Mouse (Mus musculus): ENCODE results near the gene Pabpc4. TPM values are rescaled to one million over a fixed set of nuclear protein-coding genes. Genes with fewer than 3 reads are reported as not detected.

The Pabpc4 gene
- total and polyA plus RNA-seq, 2 experiments from 2014 or later = 23.5 to 85.4 TPM

DNA sequence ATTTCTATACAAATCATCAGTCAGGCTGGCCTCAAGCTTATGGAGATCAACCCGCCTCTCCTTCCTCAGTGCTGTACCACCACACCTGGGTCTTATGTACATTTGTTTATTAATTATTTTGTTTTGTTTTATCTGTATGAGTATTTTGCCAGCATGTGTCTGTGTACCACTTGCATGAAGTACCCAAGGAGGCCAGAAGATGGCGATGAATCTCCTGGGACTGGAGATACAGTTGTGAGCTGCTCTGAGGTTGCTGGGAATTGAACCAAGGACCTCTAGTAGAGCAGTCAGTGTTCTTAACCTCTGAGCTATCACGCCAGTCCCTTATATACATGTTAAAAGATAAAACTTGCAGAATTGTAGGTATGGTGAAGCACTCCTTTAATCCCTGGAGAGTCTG, 38.8 kb upstream of the Pabpc4 start:
- DNase-seq (ENCODE audit: low spot score) = no peak
- no peak for ATAC-seq (ENCODE audit: low FRiP score)
- TF ChIP-seq CTCF (IDR thresholded peaks at IDR 0.05) = peak; percentile 56
- no peak overlapping the region for H3K4me3 ChIP-seq (ENCODE audit: low read depth, low read length)
- no peaks in the 10 kb centered on the region for H3K36me3 ChIP-seq (ENCODE audit: insufficient read depth, low read length)
- H3K9ac ChIP-seq (replicated peaks; ENCODE audit: low read length, poor library complexity, severe bottlenecking) = no peak overlapping the region
- no peak overlapping the region for H3K4me2 ChIP-seq (ENCODE audit: low read depth, low read length, poor library complexity, severe bottlenecking)
- no peak overlapping the region for H3K27ac ChIP-seq (ENCODE audit: low read depth, low read length)
- H3K27me3 ChIP-seq (ENCODE audit: insufficient read depth, low read length) = no peaks in the 10 kb centered on the region
- H3K4me1 ChIP-seq (ENCODE audit: insufficient read depth, low read length) = no peaks in the 10 kb centered on the region
- 50% methylated on average over 3 of the region's 3 CpGs for WGBS
- no peaks in the 10 kb centered on the region for H3K9me3 ChIP-seq (ENCODE audit: low read length)

DNA sequence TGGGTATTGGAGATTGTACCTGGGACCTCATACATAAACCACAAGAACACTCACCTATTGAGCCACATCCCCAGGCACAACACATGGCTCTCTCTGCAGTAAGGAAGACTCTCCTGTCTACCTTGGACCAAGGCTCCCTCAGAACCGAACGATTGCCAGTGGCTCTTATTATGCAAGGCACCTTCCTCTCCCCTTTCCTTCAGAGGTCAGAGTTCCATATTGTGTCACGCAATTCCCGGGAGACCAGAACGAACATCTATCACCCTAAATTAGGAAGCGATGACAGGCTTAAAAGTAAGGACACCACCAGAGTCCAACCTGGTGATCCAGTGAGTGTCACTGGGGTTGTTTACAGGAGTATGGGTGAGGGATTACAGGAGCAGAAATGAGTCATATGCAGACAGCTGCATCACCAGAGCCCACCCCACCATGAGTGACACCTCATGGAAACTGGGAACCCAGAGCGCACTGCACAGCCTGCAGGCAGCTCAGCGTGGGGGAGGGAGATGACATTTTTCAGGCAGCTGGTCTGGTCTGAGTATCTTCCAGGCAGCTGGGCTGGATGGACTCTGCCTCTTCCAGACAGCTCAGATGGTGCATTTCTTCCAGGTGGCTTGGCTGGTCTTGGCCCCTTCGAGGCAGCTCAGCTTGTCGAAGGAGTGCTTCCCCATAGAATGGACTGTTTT, 36.3 kb upstream of the Pabpc4 start:
- no peak overlapping the region for H3K9ac ChIP-seq (replicated peaks; ENCODE audit: low read length, poor library complexity, severe bottlenecking)
- no peaks in the 10 kb centered on the region for H3K4me1 ChIP-seq (ENCODE audit: insufficient read depth, low read length)
- H3K36me3 ChIP-seq (ENCODE audit: insufficient read depth, low read length) = no peaks in the 10 kb centered on the region
- H3K27me3 ChIP-seq (ENCODE audit: insufficient read depth, low read length) = no peaks in the 10 kb centered on the region
- no peak overlapping the region for H3K4me3 ChIP-seq (ENCODE audit: low read depth, low read length)
- TF ChIP-seq CTCF (IDR thresholded peaks at IDR 0.05) = no peak
- no peak overlapping the region for H3K4me2 ChIP-seq (ENCODE audit: low read depth, low read length, poor library complexity, severe bottlenecking)
- ATAC-seq (ENCODE audit: low FRiP score) = no peak
- 74% methylated on average over 10 of the region's 10 CpGs for WGBS
- no peak overlapping the region for H3K27ac ChIP-seq (ENCODE audit: low read depth, low read length)
- no peaks in the 10 kb centered on the region for H3K9me3 ChIP-seq (ENCODE audit: low read length)
- peak; percentile 15 for DNase-seq (ENCODE audit: low spot score)

DNA sequence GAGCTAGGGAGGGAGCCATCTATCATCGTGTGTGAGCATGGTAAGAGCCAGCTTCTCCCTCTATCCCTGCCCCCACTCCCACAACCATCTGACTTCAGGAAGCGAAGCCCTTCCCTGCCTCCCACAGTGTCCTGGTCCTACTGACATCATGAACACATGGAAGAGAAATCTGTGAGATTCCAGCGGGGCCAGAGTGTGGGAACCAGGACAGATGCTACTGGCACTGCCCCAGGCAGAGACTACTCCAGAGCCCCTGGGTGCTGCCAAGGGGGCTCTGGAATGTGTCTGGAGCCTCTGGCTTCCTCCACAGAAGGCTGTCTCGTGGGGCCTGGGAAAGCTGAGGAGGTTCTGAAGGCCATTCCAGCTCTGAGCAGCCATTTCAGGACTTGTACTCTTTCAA, 34.4 kb upstream of the Pabpc4 start:
- no peak for ATAC-seq (ENCODE audit: low FRiP score)
- no peaks in the 10 kb centered on the region for H3K36me3 ChIP-seq (ENCODE audit: insufficient read depth, low read length)
- peak; percentile 17 for DNase-seq (ENCODE audit: low spot score)
- no peak overlapping the region for H3K4me3 ChIP-seq (ENCODE audit: low read depth, low read length)
- 0 out of 2 replicates have a peak, but pooled peaks cover 4% of the 10 kb centered on the region for H3K27me3 ChIP-seq (ENCODE audit: insufficient read depth, low read length)
- 53% methylated on average over 4 of the region's 4 CpGs for WGBS
- no peaks in the 10 kb centered on the region for H3K9me3 ChIP-seq (ENCODE audit: low read length)
- H3K4me1 ChIP-seq (ENCODE audit: insufficient read depth, low read length) = no peaks in the 10 kb centered on the region
- H3K27ac ChIP-seq (ENCODE audit: low read depth, low read length) = no peak overlapping the region
- no peak overlapping the region for H3K9ac ChIP-seq (replicated peaks; ENCODE audit: low read length, poor library complexity, severe bottlenecking)
- TF ChIP-seq CTCF (IDR thresholded peaks at IDR 0.05) = no peak
- H3K4me2 ChIP-seq (ENCODE audit: low read depth, low read length, poor library complexity, severe bottlenecking) = no peak overlapping the region

DNA sequence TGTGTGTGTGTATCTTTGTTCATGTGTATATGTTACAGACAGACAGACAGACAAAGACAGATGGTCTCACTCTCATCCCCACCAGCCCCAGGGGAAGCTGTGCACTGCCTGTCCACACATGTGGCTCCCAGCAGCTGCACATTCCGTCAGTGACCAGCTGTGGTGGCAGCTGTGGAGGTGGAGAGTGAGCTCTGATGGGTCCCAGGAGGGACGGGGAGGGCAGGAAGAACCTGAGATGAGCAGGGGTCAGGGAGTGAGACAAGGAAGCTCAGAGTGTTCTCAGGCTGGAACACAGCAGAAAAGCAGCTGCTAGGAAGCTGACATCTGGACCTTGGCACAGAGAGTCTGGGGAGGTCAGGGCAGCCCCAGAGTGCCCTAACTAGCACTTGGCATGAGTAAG, 33.9 kb upstream of the Pabpc4 start:
- Histone ChIP-seq H3K27me3 (ENCODE audit: insufficient read depth, low read length) (peaks cover 9% of the 10 kb centered on the region; the same call in 1 of the 2 replicates), H3K9me3 (ENCODE audit: low read length) (no peaks in the 10 kb centered on the region), H3K4me2 (ENCODE audit: low read depth, low read length, poor library complexity, severe bottlenecking) (no peak overlapping the region), H3K4me3 (ENCODE audit: low read depth, low read length) (no peak overlapping the region), H3K27ac (ENCODE audit: low read depth, low read length) (no peak overlapping the region), H3K4me1 (ENCODE audit: insufficient read depth, low read length) (no peaks in the 10 kb centered on the region), H3K36me3 (ENCODE audit: insufficient read depth, low read length) (no peaks in the 10 kb centered on the region), H3K9ac (replicated peaks; ENCODE audit: low read length, poor library complexity, severe bottlenecking) (no peak overlapping the region)
- WGBS = 73% methylated on average over 2 of the region's 2 CpGs
- DNase-seq (ENCODE audit: low spot score) = no peak
- no peak for TF ChIP-seq CTCF (IDR thresholded peaks at IDR 0.05)
- no peak for ATAC-seq (ENCODE audit: low FRiP score)

DNA sequence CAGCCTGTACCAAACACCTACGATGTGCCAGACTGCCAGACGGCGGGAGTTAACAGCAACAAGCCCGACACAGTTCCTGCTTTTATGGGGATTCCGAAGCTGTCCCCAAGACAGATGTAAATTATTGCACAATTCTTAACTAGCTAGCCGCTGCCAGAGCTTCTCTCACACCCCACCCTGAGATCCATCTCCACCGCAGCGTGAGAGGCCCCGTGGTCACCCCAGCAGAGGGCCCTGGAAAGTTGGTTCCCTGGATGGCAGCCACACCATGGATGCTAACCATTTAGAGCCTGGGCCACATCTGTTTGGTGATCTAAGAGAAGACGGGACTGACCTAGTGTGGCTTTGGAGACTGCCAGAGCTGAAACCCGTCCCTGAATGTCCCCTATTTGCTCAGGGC, 33.0 kb upstream of the Pabpc4 start:
- Histone ChIP-seq H3K27ac (ENCODE audit: low read depth, low read length) (no peak overlapping the region), H3K36me3 (ENCODE audit: insufficient read depth, low read length) (no peaks in the 10 kb centered on the region), H3K9me3 (ENCODE audit: low read length) (no peaks in the 10 kb centered on the region), H3K4me3 (ENCODE audit: low read depth, low read length) (no peak overlapping the region), H3K9ac (replicated peaks; ENCODE audit: low read length, poor library complexity, severe bottlenecking) (no peak overlapping the region), H3K27me3 (ENCODE audit: insufficient read depth, low read length) (peaks cover 12% of the 10 kb centered on the region; the same call in 1 of the 2 replicates), H3K4me1 (ENCODE audit: insufficient read depth, low read length) (peaks cover 4% of the 10 kb centered on the region; the same call in 1 of the 2 replicates), H3K4me2 (ENCODE audit: low read depth, low read length, poor library complexity, severe bottlenecking) (no peak overlapping the region)
- ATAC-seq (ENCODE audit: low FRiP score) (no peak), DNase-seq (ENCODE audit: low spot score) (no peak)
- WGBS = 86% methylated on average over 11 of the region's 11 CpGs
- no peak for TF ChIP-seq CTCF (IDR thresholded peaks at IDR 0.05)

DNA sequence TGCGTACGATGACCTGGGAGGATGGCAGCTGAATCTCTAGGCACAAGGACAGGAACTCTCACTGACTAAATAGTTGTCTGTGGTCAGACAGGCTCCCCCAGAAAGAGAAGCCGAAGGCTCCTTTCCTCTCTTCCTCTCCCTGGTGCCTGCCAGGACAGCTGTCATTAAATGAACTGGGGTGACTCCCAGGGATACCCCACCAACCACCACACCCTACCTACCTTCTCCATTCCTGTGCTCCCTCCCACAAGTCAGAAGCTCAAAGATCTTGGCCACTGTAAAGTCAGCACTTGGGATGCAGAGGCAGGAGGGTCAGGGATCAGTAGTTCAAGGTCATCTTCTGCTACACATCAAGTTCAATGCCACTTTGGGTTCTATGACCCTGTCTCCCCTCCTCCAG, 29.3 kb upstream of the Pabpc4 start:
- peaks cover 4% of the 10 kb centered on the region; the same call in 1 of the 2 replicates for H3K4me1 ChIP-seq (ENCODE audit: insufficient read depth, low read length)
- WGBS = 72% methylated on average over 3 of the region's 3 CpGs
- TF ChIP-seq CTCF (IDR thresholded peaks at IDR 0.05) = no peak
- peaks cover 16% of the 10 kb centered on the region for H3K27me3 ChIP-seq (ENCODE audit: insufficient read depth, low read length)
- H3K4me3 ChIP-seq (ENCODE audit: low read depth, low read length) = no peak overlapping the region
- H3K9ac ChIP-seq (replicated peaks; ENCODE audit: low read length, poor library complexity, severe bottlenecking) = no peak overlapping the region
- ATAC-seq (ENCODE audit: low FRiP score) (no peak), DNase-seq (ENCODE audit: low spot score) (no peak)
- H3K27ac ChIP-seq (ENCODE audit: low read depth, low read length) = no peak overlapping the region
- no peak overlapping the region for H3K4me2 ChIP-seq (ENCODE audit: low read depth, low read length, poor library complexity, severe bottlenecking)
- H3K9me3 ChIP-seq (ENCODE audit: low read length) = no peaks in the 10 kb centered on the region
- H3K36me3 ChIP-seq (ENCODE audit: insufficient read depth, low read length) = no peaks in the 10 kb centered on the region

All from midbrain, postnatal 0 days (tissue).